Mouse (Mus musculus) ES-E14 (cell line): ENCODE measurements at regions not wholly inside any gene's neighbourhood (a gene's known extent, or its start where the extent isn't known, plus 50 kb on each side); places are given as distances from the start of the nearest gene placed in this dataset.

ENCODE experiments used
- DNase-seq: peaks from one replicate; pipeline ENCODE4 v3.0.0-alpha.2; 2013; ENCODE audit warnings: low read depth, low spot score
- H3K27ac ChIP-seq: 2 replicates; pipeline ENCODE4 v1.5.1; 2012; ENCODE audit warnings: low read depth, mild to moderate bottlenecking, low read length, moderate library complexity, mixed read lengths; ENCODE audit not compliant: poor library complexity, insufficient read depth, severe bottlenecking
- H3K36me3 ChIP-seq: 2 replicates; pipeline ENCODE4 v1.6.1; 2012; ENCODE audit warnings: mild to moderate bottlenecking, low read length, moderate library complexity, mixed read lengths; ENCODE audit not compliant: control insufficient read depth, poor library complexity, insufficient read depth, severe bottlenecking
- H3K4me1 ChIP-seq, 2 experiments: fragments of 150-350 bp in 1 of 2; sonication (generic) in 1 of 2; 2 replicates each; pipeline ENCODE4 v1.6.1; 2012; ENCODE audit warnings: low read length in 2 of 2, mild to moderate bottlenecking in 1 of 2, mixed read lengths in 1 of 2; ENCODE audit not compliant: control insufficient read depth in 2 of 2, insufficient read depth in 2 of 2, poor library complexity in 1 of 2
- H3K4me3 ChIP-seq, 2 experiments: fragments of 150-350 bp in 1 of 2; sonication (generic) in 1 of 2; 2 replicates each; pipeline ENCODE4 v1.5.1; 2012; ENCODE audit warnings: low read length in 2 of 2, low read depth in 1 of 2, mild to moderate bottlenecking in 1 of 2, mixed read lengths in 1 of 2; ENCODE audit not compliant: insufficient read depth in 1 of 2, poor library complexity in 1 of 2, severe bottlenecking in 1 of 2
- H3K9ac ChIP-seq: 2 replicates; pipeline ENCODE4 v1.6.1; 2012; ENCODE audit warnings: low read depth, mild to moderate bottlenecking, low read length, mixed read lengths; ENCODE audit not compliant: poor library complexity, insufficient read depth, severe bottlenecking
- H3K9me3 ChIP-seq: fragments of 150-350 bp; sonication (generic); 2 replicates; pipeline ENCODE4 v1.6.1; 2012; ENCODE audit warnings: low read depth, mild to moderate bottlenecking, low read length; ENCODE audit not compliant: control insufficient read depth, insufficient read depth
- CHD2 ChIP-seq: IDR thresholded peaks from 2 replicates; pipeline ENCODE4 v1.6.1; 2014; ENCODE audit warnings: mild to moderate bottlenecking, low read depth, low read length, inconsistent platforms
- HCFC1 ChIP-seq: IDR thresholded peaks from 2 replicates; pipeline ENCODE4 v1.6.1; 2012; ENCODE audit warnings: low read length, inconsistent platforms, borderline replicate concordance; ENCODE audit not compliant: insufficient read depth
- MAFK ChIP-seq: IDR thresholded peaks from 2 replicates; pipeline ENCODE4 v1.6.1; 2014; ENCODE audit warnings: mild to moderate bottlenecking, low read depth, low read length, inconsistent platforms; ENCODE audit not compliant: insufficient read depth
- ZC3H11A ChIP-seq: IDR thresholded peaks from 2 replicates; pipeline ENCODE4 v1.6.1; 2012; ENCODE audit warnings: low read depth, mild to moderate bottlenecking, inconsistent platforms, low read length, borderline replicate concordance
- ZNF384 ChIP-seq: IDR thresholded peaks from 2 replicates; pipeline ENCODE4 v1.6.1; 2012; ENCODE audit warnings: low read depth, low read length, inconsistent platforms
- in situ Hi-C, 2 experiments: fragments of 600-800 bp; cut with MboI; formaldehyde crosslinking; loops; one replicate each; pipeline ENCODE4 v1.15.1; 2025; ENCODE audit warnings: low sequenced_read_pairs in 2 of 2, inconsistent platforms in 1 of 2; ENCODE audit not compliant: unreplicated experiment in 2 of 2

DNA sequence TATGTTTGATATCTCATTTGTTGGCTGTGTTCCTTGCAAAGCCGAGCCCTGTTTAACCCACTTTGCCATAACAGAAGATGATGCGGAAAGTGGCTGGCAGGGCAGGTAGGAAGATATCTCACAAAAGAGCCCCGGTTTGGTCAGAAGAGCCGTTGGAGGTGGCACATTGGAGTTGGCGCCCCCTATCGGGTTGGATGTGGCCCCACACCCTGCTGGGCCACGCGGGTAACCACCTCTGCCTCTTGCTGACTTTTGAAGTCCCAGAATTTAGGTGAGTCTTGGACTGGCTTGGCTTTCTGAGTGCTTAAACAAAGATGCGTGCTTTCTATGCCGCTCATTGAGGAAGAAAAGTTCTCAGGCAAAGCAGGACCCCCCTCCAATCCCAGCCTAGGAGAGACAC is 56.1 kb downstream of the Gm4791 start:
- TF ChIP-seq MAFK (no peak), ZC3H11A (no peak), HCFC1 (no peak), CHD2 (no peak)
- H3K4me1 ChIP-seq: no peaks in the 10 kb centered on the region
- H3K9me3 ChIP-seq: no peaks in the 10 kb centered on the region
- H3K9ac ChIP-seq: no peak overlapping the region
- H3K36me3 ChIP-seq: no peaks in the 10 kb centered on the region
- in situ Hi-C loops: no loop called here
- no peak overlapping the region for H3K4me3 ChIP-seq
- peak; percentile 26 for DNase-seq
- H3K27ac ChIP-seq: no peak overlapping the region

DNA sequence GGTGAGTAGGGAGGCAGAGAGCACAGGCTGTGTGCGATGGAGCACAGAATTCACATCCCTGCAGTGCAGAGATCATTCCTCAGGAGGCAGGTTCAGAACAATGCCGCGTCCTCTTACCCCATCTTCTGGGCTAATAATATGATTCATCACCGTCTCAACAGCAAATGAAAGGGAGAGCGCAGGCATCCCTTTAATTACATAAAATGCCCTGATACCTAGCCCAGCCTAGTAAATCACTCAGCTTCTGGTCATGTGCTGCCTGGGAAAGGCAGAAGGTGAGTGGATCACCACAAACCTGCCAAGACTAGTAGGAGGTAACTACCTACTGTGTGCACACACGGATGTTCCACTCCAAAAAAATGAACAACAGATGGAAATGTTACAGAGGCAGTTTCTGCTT is 57.0 kb downstream of the Gm4791 start:
- TF ChIP-seq ZC3H11A (no peak), MAFK (no peak), ZNF384 (no peak)
- H3K4me1 ChIP-seq: no peaks in the 10 kb centered on the region
- no peaks in the 10 kb centered on the region for H3K9me3 ChIP-seq
- H3K9ac ChIP-seq: no peak overlapping the region
- H3K27ac ChIP-seq: no peak overlapping the region
- no peak for DNase-seq
- in situ Hi-C loops: no loop called here
- no peak overlapping the region for H3K4me3 ChIP-seq
- no peaks in the 10 kb centered on the region for H3K36me3 ChIP-seq

DNA sequence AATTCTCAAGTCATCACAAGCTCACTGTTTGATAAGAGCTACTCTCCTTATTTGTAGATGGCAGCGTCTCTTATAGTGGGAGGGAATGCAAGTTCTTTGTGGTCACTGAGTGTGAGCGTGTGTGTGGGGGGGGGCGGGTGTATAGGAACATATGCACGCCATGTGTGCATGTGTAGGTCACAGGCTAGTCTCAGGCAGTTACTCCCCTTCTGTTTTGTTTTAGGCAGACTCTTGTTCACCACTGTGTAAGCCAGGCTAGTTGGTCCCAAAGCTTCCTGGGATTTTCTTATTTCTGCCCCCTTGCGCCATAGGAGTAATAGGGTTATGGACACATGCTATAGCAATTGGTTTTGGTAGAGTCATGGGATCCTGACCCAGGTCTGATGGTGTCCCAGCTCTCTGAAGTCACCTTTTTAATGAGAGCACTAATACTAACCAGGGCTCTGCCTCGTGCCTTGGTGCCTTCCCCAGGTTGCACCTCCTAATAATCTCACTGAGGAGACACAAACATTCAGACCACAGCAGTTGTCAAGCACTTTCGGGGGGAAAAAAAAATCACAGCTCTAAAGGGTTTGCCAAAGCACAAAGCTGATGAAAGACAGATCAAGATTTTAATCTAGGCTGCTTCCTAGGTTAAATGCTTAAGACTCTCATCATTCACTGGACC is 60.9 kb downstream of the Gm4791 start:
- Histone ChIP-seq H3K9ac (no peak overlapping the region), H3K9me3 (no peaks in the 10 kb centered on the region), H3K36me3 (no peaks in the 10 kb centered on the region), H3K27ac (no peak overlapping the region), H3K4me1 (no peaks in the 10 kb centered on the region), H3K4me3 (no peak overlapping the region)
- no peak for DNase-seq
- TF ChIP-seq HCFC1 (no peak), CHD2 (no peak), ZC3H11A (no peak), ZNF384 (no peak), MAFK (no peak)
- in situ Hi-C loops: no loop called here

DNA sequence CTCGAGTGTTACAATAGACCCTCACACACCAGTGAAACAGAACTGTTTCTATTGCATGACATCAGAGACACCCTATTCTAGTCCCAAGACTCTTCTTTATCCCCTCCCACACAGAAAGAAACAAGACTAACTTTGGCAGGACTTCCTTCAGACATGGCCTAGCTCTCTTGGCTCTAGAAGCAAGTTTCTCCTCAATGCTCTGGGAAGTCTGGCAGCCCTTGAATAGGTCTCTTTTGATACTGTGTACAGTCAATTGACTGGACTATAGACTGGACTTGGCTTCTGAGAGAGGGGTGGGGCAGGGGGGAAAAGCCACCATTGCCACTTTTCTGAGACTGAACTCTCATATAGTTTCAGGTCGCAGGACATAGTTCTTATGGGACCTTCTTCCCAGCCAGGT is 62.2 kb downstream of the Gm4791 start:
- in situ Hi-C loops: no loop called here
- Histone ChIP-seq H3K36me3 (no peaks in the 10 kb centered on the region), H3K4me3 (no peak overlapping the region), H3K9ac (no peak overlapping the region), H3K4me1 (no peaks in the 10 kb centered on the region), H3K27ac (no peak overlapping the region), H3K9me3 (no peaks in the 10 kb centered on the region)
- no peak for DNase-seq
- TF ChIP-seq HCFC1 (no peak), ZNF384 (no peak), MAFK (no peak), ZC3H11A (no peak), CHD2 (no peak)

DNA sequence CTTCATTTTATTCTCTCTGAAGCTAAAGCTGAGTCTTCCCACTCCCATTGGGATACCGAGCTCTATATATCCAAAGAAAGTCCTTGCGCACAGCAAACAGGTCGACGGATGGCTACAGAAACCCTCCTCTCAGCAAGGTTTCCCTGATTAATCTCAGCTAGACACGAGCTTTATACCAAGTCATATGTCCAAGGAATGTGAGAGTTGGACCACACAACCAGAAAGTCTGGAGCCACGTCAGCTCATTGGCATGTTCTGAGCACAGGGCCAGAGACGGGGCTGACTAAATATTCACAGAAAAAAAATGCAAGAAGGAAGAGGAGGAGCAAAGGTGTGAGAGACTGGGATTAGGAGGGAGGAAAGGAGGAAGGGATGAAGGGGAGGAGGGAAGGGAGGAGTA is 64.0 kb downstream of the Gm4791 start:
- H3K9ac ChIP-seq: no peak overlapping the region
- no peaks in the 10 kb centered on the region for H3K36me3 ChIP-seq
- no peaks in the 10 kb centered on the region for H3K9me3 ChIP-seq
- H3K4me3 ChIP-seq: no peak overlapping the region
- in situ Hi-C loops: no loop called here
- no peak overlapping the region for H3K27ac ChIP-seq
- H3K4me1 ChIP-seq: no peaks in the 10 kb centered on the region
- no peak for DNase-seq
- TF ChIP-seq CHD2 (no peak), HCFC1 (no peak), MAFK (no peak), ZC3H11A (no peak), ZNF384 (no peak)
